Mouse (Mus musculus) 416B (cell line): Measurements from ENCODE around the gene Itpr3.
A peak's percentile ranks its signal among the peaks of the same experiment; 100 is the strongest.

ENCODE experiments used
- DNase-seq: peaks from one replicate; pipeline ENCODE4 v3.0.0; 2011; ENCODE audit warnings: low read depth

The Itpr3 gene

GRCm38 (mm10) chr17:27038335-27039050, 18.6 kb upstream of the Itpr3 start:
- DNase-seq: peak; percentile 92

DNA sequence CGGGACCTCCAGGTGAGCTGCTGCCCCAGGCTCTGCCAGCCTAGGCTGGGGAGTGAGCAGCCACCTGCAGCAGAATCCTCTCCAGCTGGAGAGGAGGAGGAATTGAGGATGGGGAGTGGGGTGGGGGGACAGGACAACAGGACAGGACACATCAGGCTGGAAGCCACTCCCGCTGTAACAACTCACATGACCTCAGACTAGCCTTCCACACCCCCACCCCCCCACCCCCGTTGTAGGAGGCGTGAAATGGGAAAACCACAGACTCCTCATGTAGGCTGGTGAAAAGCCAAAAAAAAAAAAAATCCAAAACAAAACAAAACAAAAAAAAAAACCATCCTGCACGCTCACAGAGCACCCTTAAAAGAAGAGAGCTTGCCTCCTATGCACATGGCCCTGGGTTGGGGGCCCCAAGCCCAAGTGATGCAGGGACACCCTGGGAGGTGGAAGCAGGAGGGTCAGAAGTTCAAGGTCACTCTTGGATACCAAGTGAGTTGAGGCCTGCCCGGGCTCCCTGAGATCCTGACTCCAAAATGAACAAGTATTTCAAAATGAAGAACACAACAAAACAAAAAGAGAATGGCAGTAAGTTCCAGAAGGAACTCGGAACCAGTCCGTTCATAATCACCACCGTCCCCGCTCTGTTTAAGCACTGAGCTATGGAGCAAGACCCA, 17.5 kb upstream of the Itpr3 start:
- peak; percentile 61 for DNase-seq

GRCm38 (mm10) chr17:27040304-27041045, 16.6 kb upstream of the Itpr3 start:
- no peak for DNase-seq

DNA sequence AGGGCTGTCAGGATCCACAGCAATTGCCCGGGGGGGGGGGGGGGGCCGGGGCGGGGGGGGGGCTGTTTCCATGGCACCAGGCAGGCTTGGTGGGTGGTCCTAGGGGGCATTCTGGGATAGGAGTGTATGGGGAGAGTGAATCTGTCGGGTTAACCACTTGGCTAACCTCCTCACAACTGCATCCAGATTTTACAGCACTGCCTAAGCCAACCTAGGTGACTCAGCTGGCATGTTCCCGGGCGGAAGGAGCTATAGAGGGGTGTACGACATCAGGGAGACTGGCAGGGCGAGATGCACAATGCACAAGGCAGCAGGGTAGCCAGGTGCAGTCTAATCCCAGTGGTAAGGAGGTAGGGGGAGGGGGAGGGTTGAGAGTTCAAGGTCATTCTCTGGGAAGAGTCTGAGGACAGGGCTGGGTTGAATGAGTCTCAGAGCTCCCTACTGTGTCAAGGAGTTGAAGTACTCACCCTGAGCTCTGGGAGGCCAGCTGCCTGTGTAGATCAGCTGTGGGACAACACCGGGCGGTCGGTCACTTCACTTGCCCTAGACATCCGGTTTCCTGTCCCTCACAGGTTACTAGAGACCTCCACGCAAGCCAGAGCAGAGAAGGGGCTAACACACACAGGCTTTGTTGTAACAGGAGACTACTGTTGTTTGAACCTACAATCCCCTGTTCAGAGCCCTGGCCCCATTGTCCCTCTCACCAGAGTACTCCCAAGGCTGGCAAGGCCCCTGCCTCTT, 15.9 kb upstream of the Itpr3 start:
- peak; percentile 42 for DNase-seq

- no peak for DNase-seq
Observed at GRCm38 (mm10) chr17:27041787-27042055, 15.4 kb upstream of the Itpr3 start.

GRCm38 (mm10) chr17:27042840-27043239, 14.3 kb upstream of the Itpr3 start:
- DNase-seq: peak; percentile 47

DNA sequence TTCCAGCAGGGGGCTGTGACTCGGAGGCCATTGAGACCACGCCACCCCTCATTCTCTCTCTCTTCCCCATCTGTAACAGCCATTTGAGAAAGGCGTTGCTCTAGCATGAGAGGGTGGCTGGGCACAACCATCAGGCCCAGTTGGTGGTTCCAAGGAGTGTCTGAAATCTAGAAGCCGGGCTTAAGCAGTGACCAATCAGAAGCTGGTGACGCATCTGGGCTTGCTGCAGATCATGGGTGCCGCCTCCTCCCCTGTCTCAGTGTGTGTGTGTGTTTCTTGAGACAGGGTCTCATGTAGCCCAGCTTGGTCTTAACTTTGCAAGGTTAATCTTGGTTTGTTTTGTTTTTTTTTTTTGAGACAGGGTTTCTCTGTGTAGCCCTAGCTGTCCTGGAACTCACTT, 11.9 kb upstream of the Itpr3 start:
- DNase-seq: no peak

GRCm38 (mm10) chr17:27047762-27048444, 9.2 kb upstream of the Itpr3 start:
- peak; percentile 54 for DNase-seq

GRCm38 (mm10) chr17:27048445-27049239, 8.5 kb upstream of the Itpr3 start:
- peak; percentile 54 for DNase-seq

DNA sequence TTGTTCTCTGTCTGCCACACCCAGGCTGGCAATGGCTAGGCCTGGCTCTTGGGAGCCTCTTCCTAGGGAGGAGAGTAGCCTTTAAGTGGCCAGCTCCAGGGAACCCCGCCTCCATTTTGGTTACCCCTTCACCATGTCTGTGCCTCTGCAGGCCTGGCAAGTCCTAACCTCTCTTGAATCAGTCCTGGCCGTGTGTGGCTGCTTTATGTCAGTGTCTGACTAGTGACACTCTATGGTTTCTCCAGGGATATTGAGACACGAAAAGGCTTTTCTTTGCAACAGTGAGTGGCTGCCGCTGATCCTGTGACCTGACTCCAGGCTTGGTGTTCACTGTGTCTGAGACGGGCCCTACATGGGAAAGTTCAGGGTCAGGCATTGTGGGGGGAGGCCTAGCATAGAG, 6.3 kb upstream of the Itpr3 start:
- peak; percentile 9 for DNase-seq

- DNase-seq: peak; percentile 82
Observed at GRCm38 (mm10) chr17:27051514-27051913, 5.6 kb upstream of the Itpr3 start.

GRCm38 (mm10) chr17:27056170-27056569, 934 bp upstream of the Itpr3 start:
- peak; percentile 98 for DNase-seq

GRCm38 (mm10) chr17:27057517-27058055, 482 bp downstream of the Itpr3 start:
- no peak for DNase-seq

- no peak for DNase-seq
Observed at GRCm38 (mm10) chr17:27060698-27061097, 3.6 kb downstream of the Itpr3 start.

DNA sequence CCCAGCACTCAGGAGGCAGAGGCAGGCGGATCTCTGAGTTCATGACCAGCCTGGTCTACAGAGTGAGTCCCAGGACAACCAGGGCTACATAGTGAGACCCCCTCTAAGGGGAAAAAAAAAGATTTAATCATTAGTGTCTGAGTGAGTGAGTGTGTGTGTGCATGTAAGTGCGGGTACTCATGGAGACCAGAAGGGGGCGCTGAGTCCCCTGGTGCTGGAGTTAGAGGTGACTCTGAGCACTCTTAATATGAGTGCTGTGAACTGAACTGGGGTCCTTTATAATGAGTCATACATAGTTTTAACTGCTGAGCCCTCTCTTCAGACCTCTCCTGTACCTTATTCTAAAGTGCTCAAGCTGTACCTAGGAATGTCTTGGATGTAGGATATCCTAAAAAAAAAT, 4.6 kb downstream of the Itpr3 start:
- no peak for DNase-seq

DNA sequence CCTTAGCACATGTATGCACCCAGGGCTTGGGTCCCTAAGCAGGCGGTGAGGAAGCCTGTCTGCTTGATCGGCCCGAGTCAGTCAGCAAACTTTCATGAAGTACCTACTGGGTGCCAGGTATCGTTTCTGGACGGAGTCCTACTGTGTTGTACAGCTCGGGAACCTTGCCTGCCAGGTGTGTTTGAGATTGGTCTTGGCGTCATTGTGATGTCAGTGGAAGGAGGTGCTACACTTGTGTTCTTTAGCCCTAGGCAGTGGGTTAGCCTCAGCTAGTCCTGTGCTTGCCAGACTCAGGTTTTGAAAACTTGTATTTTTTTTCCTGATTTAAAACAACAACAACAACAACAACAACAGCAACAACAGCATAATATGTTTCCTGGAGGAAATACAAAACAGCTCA, 5.6 kb downstream of the Itpr3 start:
- no peak for DNase-seq

- no peak for DNase-seq
Observed at GRCm38 (mm10) chr17:27063717-27064116, 6.6 kb downstream of the Itpr3 start.

- no peak for DNase-seq
Observed at GRCm38 (mm10) chr17:27064195-27064594, 7.1 kb downstream of the Itpr3 start.

- DNase-seq: no peak
Observed at GRCm38 (mm10) chr17:27066065-27066464, 9.0 kb downstream of the Itpr3 start.

DNA sequence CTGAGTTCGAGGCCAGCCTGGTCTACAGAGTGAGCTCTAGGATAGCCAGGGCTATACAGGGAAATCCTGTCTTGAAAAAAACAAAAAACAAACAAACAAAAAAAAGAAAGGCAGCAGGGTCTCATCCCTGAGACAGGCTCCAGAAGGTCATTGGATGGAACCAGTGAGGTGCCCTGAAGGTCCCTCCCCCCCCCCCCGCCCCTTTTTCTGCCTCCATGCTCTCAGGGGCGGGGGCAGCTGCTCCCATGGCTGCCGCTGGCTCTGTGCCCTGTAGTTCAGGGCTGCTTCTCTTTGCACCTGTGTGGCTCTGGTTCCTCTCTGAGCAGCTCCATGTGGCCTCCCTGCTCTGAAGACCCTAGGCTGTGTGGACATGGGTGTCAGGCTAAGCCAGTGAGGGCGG, 12.0 kb downstream of the Itpr3 start:
- DNase-seq: no peak

GRCm38 (mm10) chr17:27070913-27071312, 13.8 kb downstream of the Itpr3 start:
- DNase-seq: no peak
